Mouse (Mus musculus): ENCODE measurements around the gene Scrt2.

GRCm38 (mm10) chr2:152069434-152069786 lies 11.9 kb upstream of the Scrt2 start:
- TF ChIP-seq CTCF (IDR thresholded peaks at IDR 0.05) (no peak), EP300 (IDR thresholded peaks at IDR 0.05) (no peak)
